Mouse (Mus musculus): ENCODE measurements at regions not wholly inside any gene's neighbourhood (a gene's known extent, or its start where the extent isn't known, plus 50 kb on each side); places are given as distances from the start of the nearest gene placed in this dataset.

DNA sequence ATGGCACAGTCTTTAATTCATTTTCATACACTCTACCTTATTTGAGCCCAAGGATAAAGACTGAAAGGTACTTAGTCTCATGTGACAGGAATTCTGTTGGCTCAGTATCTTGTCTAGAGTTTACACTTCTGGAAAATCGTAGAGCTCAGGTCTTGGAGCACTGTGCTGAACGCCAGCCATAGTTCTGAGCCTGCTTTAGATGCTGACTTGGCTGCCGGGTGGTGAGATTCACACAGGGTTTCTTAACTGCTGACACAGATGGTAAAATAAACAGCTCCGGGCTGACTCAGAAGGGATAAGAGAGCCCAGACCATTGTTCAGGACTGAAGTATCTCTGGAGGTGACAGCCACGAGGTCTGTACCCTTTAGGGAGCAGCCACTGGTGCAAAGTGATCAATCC, 257.0 kb downstream of the Gm10260 start:
- TF ChIP-seq POLR2A (IDR thresholded peaks at IDR 0.05; ENCODE audit: control insufficient read depth, low read depth, low read length) (no peak), CTCF (IDR thresholded peaks at IDR 0.05; ENCODE audit: control insufficient read depth, insufficient read depth, insufficient replicate concordance, low read depth, low read length) (no peak)
